Mouse (Mus musculus): ENCODE results near the gene Ppfia2.

Ppfia2 gene

DNA sequence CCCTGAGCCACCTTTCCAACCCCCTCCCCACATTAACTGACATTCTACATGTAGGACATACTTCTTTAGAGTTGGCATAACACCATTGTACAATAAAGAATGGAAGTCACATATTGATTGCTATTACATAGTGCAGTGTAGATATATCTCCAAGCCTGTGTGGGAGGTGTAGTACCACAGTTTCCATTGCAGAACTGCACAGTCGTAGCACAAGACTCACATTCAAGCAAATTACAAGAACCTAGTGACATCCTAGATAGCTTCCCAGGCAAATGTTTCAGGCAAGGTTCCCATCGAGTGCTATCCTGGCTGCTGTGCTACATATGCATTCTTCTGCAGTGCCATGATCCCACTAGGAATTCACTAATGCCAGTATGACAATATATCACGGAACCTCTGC lies 200.0 kb downstream of the Ppfia2 start:
- CTCF ChIA-PET: no interaction called here

DNA sequence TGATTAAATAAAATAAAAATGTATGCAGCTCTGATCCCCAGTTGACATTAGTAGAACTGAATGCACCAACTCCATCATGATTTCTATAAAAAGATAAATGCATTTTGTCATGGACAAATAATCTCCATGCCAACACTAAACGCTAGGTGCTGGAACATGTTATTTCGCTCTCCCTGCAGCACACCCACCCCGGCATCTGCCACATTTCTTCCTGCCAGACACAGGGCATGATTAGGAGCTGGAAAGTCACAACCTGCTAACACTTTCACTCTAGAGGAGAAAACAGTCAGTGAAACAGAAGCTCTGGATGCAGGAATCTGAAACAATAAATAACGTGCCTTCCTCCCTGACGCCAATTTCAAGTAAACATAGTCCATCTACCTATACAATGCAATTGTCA lies 211.3 kb downstream of the Ppfia2 start:
- CTCF ChIA-PET: no interaction called here

DNA sequence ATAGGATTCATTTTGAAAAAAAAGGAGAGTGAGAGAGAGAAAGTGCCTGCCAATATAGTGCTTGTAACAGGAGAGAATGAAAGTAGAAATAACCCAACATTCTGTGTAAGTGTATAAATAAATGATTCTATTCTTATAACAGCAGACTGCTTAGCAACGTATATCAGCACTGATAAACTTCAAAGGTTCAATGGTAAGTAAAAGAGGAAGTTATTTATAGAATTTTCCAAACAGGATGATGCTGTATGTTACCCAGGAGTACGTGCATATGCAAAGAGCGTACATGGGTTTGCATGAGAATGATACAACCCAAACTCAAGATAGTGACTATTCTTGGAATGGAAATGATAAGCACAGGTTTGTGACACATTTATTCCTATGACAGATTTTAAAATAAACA lies 215.4 kb downstream of the Ppfia2 start:
- CTCF ChIA-PET: no interaction called here

DNA sequence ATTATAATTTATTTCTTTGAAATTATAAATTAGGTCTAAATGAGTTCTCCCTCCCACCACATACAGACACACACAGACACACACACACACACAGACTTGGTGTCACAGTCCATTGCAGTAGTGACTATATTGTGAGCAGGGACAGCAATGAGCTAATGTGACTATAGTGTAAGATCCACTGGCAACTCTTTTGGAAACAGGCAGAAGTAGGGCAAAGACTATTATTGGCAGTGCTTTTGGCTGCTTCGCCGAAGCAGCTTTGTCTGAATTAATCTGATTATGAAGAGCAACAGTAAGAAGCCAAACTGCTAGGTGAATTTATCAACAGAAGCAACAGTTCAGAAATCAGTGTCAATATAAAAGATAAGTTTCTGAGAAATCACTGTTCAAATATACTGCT lies 249.8 kb downstream of the Ppfia2 start:
- CTCF ChIA-PET: no interaction called here

DNA sequence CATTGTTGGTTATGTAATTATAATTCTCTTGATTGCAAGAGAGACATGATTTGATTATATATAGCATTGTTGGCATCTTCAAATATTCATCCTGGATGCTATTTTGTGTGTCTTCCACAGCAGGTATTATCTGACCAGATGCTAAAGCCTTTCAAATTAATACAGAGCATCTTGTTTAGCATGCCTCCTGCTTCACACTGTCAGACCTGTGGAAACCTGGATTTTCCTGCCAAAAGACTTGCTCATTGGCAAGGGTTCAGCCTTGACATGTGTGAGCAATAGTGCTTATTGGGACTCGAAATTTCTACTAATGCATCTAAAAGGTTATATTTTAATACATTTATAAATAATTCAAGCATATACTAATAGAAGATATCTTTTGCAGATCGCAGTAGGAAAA lies 262.1 kb downstream of the Ppfia2 start:
- CTCF ChIA-PET: no interaction called here

DNA sequence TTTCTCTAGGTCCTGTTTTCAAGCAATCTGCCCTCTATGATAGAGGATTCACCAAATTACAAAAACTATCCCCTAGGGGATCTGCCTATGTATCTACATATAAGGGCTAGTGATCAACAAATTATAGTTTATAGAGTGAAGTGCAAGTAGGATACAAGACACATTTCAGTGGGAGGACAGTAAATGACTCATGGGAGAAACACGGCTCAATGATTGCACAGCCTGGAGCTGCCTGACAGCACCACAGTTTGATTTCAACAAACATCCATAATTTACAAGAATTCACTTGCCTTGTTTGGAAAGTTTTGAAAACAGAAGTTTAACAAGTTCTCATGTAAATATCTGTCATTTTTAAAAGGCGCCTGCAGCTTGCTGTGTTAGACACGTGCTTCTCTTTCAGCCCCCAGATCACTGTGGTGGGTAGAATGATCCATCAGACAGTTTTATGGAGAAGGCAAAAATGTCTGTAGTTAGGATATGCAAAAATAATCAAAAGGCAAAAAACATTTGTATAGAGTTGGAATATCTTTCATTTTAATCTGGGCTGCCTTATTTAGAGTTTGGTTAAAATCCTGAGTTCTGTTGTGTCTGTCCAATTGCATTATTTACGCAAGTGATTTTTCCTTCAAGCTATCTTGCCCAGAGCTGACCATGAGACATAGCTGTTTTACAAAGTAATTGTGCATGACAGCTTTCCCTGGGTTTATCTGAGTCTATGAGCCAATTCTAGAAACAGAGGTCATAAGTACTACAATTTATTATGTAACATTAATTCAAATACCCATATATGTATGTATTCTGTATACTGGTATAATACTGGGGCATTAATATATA lies 266.3 kb downstream of the Ppfia2 start:
- CTCF ChIA-PET: no interaction called here

DNA sequence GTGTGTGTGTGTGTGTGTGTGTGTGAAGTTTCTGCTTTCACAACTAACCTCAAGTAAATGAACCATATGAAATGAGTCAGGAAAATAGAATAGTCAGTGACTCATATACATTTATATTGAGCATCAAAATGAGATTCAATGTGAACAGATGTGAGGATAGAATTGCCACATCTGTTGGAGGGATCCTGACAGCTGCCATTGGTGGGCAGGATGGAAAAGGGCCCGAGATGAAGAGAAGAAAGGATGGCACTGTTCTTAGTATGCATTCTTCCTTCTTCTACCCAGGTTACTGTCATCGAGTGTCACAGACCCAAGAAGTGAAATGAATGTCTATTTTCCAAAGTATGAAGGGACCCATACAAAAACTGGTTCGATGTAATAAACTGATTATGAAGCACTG lies 268.1 kb downstream of the Ppfia2 start:
- CTCF ChIA-PET: no interaction called here

DNA sequence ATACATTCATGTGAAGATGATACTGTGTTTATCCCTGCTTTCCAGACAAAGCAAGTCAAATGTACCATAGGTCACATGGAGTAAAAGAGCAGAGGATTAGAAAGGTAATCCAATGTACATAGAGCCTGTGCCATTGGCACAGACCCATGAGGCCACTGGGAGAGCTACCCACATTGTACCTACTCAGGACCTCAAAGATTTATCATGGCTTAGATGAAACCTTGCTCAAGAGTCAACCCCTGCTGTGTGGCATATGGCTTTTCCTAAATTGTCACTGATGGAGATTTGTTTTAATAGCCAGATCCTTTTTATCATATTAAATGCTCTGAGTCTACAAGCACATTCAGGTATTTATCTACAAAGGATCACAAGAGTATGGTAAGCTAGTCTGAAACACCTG lies 274.8 kb downstream of the Ppfia2 start:
- CTCF ChIA-PET: no interaction called here

DNA sequence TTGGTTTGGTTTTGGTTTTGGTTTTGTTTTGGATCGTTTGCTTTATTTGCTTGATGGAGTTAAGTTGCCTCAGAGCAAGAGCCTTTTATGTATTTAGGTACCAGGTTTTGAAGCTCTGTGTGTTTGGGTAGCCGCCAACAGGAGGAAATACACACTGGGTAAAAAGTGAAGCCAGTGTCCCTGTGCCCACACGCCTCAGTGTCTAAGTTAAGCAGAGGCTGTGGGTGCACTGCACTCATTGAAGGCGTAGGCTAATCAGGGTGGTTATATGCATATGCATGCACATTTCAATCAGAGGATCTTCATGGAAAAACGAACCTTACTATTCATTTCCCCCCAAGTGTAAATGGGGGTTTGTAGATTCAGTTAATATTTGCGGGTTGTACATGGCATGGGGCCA lies 290.9 kb downstream of the Ppfia2 start:
- CTCF ChIA-PET: no interaction called here

DNA sequence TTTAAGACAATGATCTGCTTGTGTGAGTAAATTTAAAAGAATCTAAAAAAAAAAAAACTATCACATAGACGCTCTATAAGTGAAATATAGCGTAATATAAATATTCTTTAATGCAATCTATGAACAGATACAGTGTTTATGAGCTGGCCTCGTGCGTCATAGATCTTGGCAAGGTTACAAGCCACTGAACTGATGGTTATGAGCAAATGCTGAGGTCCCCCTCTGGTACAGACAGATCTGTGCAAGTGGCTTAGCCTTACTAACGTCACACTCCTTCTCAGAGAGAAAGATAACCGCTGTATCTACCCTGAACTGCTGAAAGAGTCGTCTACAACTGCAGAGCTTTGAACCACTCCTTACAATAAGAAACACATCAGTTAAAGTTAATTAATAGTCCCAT lies 293.6 kb downstream of the Ppfia2 start:
- CTCF ChIA-PET: no interaction called here

DNA sequence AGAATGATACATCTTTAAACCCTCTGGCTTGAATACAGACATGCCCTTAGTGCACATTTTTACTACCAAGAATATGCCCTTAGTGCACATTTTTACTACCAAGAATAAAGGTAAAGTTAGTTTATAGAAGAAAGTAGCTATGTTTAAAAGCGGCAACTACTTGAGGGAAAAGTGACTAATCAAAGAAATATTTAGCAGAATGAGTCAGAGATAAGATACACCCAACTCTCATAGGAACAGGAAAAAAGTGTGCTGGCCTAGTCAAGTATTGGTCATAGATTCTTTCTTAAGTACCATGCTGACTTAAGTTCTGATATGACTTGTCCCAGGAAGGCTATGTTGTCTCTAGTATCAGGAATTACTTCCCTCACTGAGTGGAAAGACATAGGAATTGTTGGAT lies 305.4 kb downstream of the Ppfia2 start:
- CTCF ChIA-PET: no interaction called here

DNA sequence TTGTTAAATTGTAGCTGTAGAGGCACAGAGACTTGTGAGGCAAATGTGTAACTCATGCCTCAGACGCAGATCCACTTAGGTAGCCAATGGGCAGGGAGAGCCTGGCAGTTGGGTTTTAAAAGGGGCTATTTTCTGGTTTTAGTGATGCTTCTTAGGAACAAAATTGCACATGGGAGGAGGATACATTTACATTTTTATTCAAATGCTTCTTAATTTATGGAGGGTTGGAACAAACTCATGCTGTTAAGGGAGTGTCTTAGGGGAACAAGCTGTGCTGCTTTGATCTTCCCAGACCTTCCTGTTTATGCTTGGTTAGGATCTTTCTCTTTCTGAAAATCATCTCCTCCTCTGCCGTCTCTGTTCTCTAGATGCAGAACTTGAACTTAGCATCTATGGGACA lies 345.3 kb downstream of the Ppfia2 start:
- CTCF ChIA-PET: no interaction called here

DNA sequence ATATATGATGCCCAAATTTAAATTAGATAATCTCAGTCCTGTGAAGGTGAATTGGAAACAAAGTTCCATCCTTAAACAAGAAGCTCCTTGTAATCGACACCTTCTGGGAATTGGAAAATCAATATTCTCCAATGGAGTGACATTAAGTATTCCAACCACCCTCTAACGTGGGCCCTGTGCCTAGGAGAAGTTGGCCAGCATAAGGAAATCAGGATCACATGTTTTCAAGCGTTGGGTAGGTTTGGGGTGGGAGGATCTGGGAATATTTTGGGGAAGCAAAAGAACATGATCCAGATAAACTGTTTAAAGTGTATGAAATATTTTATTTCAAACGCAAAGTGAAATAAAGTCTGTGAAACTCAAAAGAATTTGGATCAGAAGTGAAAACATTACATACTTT lies 348.2 kb downstream of the Ppfia2 start:
- CTCF ChIA-PET: no interaction called here

DNA sequence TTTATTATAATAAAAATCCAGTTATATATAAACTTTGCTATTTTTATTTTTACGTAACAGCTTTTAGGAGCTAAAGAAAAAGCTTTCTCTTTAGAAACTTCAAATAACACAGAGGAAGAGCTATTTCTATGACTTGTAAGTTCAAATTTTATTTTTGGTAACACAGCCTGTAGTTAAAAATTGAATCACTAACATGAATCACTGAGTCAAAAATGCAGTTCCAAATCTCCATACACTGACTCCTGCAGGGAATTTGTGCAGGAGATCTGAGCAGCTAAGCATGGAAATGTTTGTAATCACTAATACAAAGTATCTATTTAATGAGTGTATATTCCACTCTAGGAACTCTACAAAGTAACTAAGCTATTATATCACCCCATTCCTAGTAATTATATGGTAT lies 354.1 kb downstream of the Ppfia2 start:
- CTCF ChIA-PET: no interaction called here

DNA sequence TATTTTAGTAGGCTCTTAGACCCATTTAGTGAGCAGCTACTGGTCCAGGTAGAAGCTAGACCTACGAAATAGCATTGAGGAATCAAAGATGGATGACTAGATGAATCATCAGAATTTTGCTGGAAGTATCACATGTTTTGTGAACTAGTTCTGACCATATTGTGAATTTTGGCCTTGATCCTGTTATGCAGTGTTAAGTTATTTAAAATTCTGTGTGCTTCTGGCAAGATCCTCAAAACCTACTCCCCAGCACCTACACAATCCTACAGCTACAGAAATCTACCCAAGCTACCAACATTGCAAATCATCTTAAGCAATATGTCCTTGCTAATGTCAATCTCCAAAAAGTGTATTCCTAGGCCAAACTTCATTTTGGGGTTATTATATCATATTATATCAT lies 368.3 kb downstream of the Ppfia2 start:
- CTCF ChIA-PET: no interaction called here

DNA sequence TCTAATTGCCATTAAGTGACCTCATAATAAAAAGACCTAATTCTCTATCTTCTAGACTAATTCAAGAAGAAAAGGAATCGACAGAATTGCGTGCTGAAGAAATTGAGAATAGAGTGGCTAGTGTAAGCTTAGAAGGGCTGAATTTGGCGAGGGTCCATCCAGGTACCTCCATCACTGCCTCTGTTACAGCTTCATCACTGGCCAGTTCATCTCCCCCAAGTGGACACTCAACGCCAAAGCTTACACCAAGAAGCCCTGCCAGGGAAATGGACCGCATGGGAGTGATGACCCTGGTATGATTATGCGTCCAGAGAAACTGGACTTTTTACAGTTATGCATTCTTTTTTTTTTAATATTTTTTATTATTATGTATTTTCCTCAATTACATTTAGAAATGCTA lies 388.0 kb downstream of the Ppfia2 start:
- CTCF ChIA-PET: no interaction called here

DNA sequence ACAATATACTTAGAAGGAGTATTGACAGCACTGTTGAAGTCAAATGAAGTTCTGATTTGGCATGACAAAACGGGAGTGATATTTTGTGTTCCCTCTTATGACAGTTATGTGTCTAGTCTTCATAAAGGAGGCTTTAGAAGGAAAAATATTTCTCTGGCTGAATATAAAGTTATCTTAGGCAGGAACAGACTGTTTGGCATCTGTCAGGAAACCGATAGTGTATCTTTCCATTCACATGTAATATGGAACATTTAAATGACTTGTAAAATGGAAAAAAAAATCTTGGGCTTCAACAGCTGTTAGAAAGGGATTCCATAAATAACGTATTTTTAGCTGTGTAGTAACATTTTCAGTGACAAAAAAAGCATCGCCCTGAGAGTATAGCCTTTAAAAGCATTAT lies 400.1 kb downstream of the Ppfia2 start:
- CTCF ChIA-PET: interaction anchor here (0.6 kb wide), 1 partner anchor 10 kb away, joined by 3 read pairs; no protein-coding TSS in a partner anchor

DNA sequence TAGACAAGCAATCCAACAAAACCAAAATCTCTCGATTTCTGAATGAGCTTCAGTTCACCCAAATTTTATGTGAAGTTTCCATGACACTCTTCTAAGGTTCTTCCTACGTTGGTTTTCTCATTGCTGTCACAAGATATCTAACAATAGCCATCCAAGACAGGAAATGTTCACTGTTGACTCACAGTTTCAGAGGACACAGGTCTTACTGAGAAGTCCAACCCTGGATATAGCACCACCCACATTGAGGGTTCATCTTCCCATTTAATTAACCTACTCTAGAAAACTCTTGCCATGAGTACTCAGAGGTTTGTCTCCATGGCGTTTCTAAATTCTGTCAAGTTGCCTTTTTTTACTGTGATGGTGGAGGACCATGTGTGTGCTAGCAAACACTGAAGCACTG lies 401.7 kb downstream of the Ppfia2 start:
- CTCF ChIA-PET: no interaction called here

DNA sequence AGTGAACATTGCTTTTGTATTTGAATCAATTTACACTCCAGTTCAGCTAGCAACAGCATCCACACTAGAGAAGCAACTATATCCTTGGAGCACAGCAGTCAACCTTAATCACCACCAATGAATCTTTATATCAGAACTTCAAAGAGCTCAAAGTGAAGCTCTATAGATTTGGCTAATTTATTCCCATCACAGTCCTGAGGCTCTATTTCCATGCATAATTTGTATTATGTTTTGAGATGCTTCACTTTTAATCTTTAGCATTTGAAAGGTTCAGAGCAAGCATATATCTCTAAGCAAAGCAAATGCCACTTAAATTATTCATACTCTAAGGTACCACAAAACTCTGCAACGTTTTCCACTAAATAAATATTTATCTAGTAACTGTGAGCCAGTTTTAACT lies 402.6 kb downstream of the Ppfia2 start:
- CTCF ChIA-PET: no interaction called here

DNA sequence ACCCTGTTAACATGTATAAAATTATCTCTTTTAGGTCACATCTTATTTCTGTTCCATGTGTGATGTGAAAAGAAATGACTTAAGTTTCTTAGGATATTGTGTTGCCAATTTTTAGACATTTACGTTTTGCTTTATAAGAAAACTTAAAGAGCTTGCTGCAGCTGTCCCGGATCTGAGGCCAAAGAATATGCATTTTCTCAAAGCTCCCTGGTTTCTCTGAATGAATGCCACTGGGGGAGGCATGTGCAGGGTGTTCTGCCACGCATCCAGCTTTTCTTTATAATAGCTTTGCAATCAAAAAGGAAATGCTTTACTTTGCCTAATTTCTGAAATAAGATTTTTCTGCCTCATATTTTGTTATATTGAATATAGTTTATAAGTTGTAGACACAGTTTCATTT lies 411.2 kb downstream of the Ppfia2 start:
- CTCF ChIA-PET: no interaction called here

DNA sequence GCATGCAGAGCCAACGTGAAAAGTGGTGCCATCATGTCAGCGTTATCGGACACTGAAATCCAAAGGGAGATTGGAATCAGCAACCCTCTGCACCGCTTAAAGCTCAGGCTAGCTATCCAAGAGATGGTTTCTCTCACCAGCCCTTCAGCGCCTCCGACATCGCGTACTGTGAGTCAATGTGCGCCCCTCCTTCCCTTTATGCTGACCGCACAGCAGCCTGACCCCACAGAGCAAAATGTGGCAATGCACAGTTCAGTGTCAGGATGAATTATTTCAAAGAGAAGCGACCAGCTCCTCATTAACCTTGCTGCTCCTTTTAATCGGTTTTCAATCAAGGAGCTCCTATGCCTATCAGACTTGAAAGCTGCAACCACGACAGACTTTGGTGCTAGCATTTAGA lies 426.2 kb downstream of the Ppfia2 start:
- CTCF ChIA-PET: no interaction called here

DNA sequence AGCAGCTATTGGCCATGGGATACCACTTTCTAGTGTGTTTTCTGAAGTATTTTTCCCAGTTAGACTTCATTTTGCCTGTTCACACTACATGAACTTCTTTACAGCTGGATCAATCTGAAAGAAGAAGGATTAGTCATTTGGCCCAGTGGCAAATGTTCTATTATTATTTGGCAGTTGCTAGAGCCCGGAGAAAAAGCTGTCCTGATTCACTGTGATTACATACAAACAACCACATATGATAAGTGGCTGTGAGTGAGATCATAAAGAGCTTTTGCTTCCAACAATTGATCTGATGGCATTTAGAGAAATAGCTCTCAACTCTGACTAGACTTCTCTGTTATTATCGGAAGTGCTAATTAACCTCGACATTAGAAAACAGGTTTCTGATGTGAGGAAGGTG lies 440.0 kb downstream of the Ppfia2 start:
- CTCF ChIA-PET: no interaction called here

DNA sequence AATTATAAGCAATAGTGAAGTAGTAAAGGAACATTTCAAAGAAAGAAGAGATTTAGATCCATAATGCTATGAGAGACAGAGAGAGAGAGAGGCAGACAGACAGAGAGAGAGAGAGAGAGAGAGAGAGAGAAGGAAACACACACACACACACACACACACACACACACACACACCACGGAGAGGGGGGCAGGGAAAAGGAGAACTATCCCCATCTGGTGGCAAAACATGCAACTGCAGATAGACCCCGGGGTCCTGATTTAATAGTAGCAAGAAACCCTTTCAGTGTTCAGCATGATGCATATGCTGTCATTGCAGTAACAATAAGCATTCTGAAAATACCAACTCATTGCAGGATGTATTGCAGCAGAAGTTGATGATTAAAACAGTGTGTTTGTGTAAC lies 442.9 kb downstream of the Ppfia2 start:
- CTCF ChIA-PET: no interaction called here

DNA sequence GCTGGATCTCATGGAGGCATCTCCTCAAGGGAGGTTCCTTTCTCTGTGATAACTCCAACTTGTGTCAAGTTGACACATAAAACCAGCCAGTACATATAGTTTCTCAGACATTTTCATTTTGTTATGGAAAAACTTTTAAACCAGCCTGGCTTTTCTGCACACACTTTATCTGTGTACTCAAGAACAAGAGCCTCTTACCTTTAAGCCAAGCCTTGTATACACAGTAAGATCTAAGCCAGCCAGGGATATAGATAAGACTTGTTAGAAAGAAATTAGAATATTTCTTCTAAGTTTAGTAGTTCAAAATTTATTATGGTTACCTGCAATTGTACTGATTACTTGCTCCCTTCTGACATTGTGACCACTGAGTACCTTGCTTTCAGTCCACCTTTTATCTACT lies 444.1 kb downstream of the Ppfia2 start:
- CTCF ChIA-PET: no interaction called here

DNA sequence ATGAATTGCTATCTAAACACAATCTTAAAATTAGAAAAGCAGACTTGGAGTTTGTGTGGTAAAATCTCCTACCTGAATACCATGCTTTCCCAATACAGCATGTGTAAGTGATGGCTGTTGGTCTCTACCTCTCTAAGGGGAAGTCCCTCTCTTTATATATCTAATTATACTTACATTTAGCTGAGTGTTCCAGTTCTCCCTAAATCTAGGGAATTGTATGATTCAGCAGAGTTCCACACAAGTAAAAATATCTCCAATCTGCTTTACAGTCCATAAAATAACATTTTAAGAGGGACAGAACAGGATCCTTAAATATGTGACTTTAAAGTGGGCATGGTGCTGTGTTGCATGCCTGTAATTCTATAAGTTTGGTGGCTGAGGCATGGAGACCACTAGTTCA lies 444.7 kb downstream of the Ppfia2 start:
- CTCF ChIA-PET: no interaction called here

Data from spleen, embryonic (tissue).